Mouse (Mus musculus) hindbrain, embryonic 11.5 days (tissue): ENCODE data around the gene Ptprg. TPM values are rescaled to one million over a fixed set of nuclear protein-coding genes. Genes with fewer than 3 reads are reported as not detected.
"Not testable (repeated sequence)": the region's sequence is repeated elsewhere in the genome, so short reads cannot be mapped to it uniquely, and the experiment has no call there.

Experiments
- ATAC-seq: fragments of 200-750 bp; cut with Nextera tagmentation; 2 replicates; pipeline ENCODE4 v1.8.0; 2017; ENCODE audit warnings: mild to moderate bottlenecking, moderate TSS enrichment, moderate library complexity; ENCODE audit not compliant: low FRiP score
- DNase-seq: peaks from one replicate; pipeline ENCODE4 v3.0.0-alpha.2; 2015; ENCODE audit warnings: low spot score
- H3K27ac ChIP-seq: fragments of 300-500 bp; sonication (generic); 2 replicates; pipeline ENCODE4 v1.5.1; 2014; ENCODE audit warnings: mild to moderate bottlenecking, low read depth, low read length
- H3K27me3 ChIP-seq: fragments of 300-500 bp; sonication (generic); 2 replicates; pipeline ENCODE4 v1.6.1; 2014; ENCODE audit warnings: mild to moderate bottlenecking, low read length, moderate library complexity, mixed read lengths; ENCODE audit not compliant: control insufficient read depth, insufficient read depth
- H3K36me3 ChIP-seq: fragments of 300-500 bp; sonication (generic); 2 replicates; pipeline ENCODE4 v1.6.1; 2014; ENCODE audit warnings: mild to moderate bottlenecking, low read length, moderate library complexity, mixed read lengths; ENCODE audit not compliant: control insufficient read depth, insufficient read depth
- H3K4me1 ChIP-seq: fragments of 300-500 bp; sonication (generic); replicated peaks from 2 replicates; pipeline ENCODE4 v1.6.1; 2014; ENCODE audit warnings: low read length, mixed read lengths; ENCODE audit not compliant: control insufficient read depth, insufficient read depth
- H3K4me2 ChIP-seq: fragments of 300-500 bp; sonication (generic); replicated peaks from 2 replicates; pipeline ENCODE4 v1.6.1; 2014; ENCODE audit warnings: mild to moderate bottlenecking, low read depth, low read length
- H3K4me3 ChIP-seq: fragments of 300-500 bp; sonication (generic); 2 replicates; pipeline ENCODE4 v1.5.1; 2014; ENCODE audit warnings: low read depth, low read length
- H3K9ac ChIP-seq: fragments of 300-500 bp; sonication (generic); 2 replicates; pipeline ENCODE4 v1.6.1; 2014; ENCODE audit warnings: low read depth, low read length
- H3K9me3 ChIP-seq: fragments of 300-500 bp; sonication (generic); 2 replicates; pipeline ENCODE4 v1.6.1; 2016; ENCODE audit warnings: low read length; ENCODE audit not compliant: control insufficient read depth
- WGBS: fragments of 180-500 bp; shearing (Covaris S2); extraction: QIAGEN DNeasy Blood & Tissue Kit; methylation state at CpG from one replicate; pipeline ENCODE4 v1.1.7; 2014; 5-methylcytosine and 5-hydroxymethylcytosine counted together
- polyA plus RNA-seq: library from polyadenylated mRNA; unstranded; fragments of >200 nt; fragmentation: Nextera tagmentation; extraction: Ambion mirVana; gene quantifications from 2 replicates; pipeline ENCODE4 v1.2.1, GENCODE M21; 2014

Ptprg gene
- polyA plus RNA-seq, 1 experiment from 2014 or later, result 45.0 TPM

- ATAC-seq, result no peak
- no peaks in the 10 kb centered on the region for H3K4me1 ChIP-seq
Observed at GRCm38 (mm10) chr14:11955020-11955882, 401.9 kb downstream of the Ptprg start.

GRCm38 (mm10) chr14:11960269-11961121 lies 407.2 kb downstream of the Ptprg start:
- no peaks in the 10 kb centered on the region for H3K27me3 ChIP-seq
- H3K36me3 ChIP-seq, result no peaks in the 10 kb centered on the region
- peak; percentile 82 for ATAC-seq
- DNase-seq, result no peak
- no peaks in the 10 kb centered on the region for H3K4me1 ChIP-seq
- no peak overlapping the region for H3K9ac ChIP-seq
- no peak overlapping the region for H3K4me3 ChIP-seq
- no peak overlapping the region for H3K4me2 ChIP-seq
- no peak overlapping the region for H3K27ac ChIP-seq
- 71% methylated on average over 15 of the region's 15 CpGs for WGBS
- no peaks in the 10 kb centered on the region for H3K9me3 ChIP-seq

More at GRCm38 (mm10) chr14:11955020-11955882, 401.9 kb downstream of the Ptprg start:
- no peak for DNase-seq
- H3K27ac ChIP-seq, result no peak overlapping the region
- 83% methylated on average over 6 of the region's 6 CpGs for whole genome bisulfite sequencing
- no peak overlapping the region for H3K4me3 ChIP-seq
- no peak overlapping the region for H3K4me2 ChIP-seq
- H3K9me3 ChIP-seq, result no peaks in the 10 kb centered on the region
- H3K9ac ChIP-seq, result no peak overlapping the region
- H3K27me3 ChIP-seq, result no peaks in the 10 kb centered on the region
- H3K36me3 ChIP-seq, result no peaks in the 10 kb centered on the region

- no peak overlapping the region for H3K27ac ChIP-seq
- H3K27me3 ChIP-seq, result no peaks in the 10 kb centered on the region
- no peak overlapping the region for H3K9ac ChIP-seq
- ATAC-seq (no peak), DNase-seq (no peak)
- H3K9me3 ChIP-seq, result no peaks in the 10 kb centered on the region
- no peaks in the 10 kb centered on the region for H3K36me3 ChIP-seq
- 87% methylated on average over 5 of the region's 5 CpGs for WGBS
- H3K4me1 ChIP-seq, result no peaks in the 10 kb centered on the region
- H3K4me3 ChIP-seq, result no peak overlapping the region
- H3K4me2 ChIP-seq, result no peak overlapping the region
Observed at GRCm38 (mm10) chr14:11962101-11962500, 408.8 kb downstream of the Ptprg start.

GRCm38 (mm10) chr14:11962561-11962960 lies 409.2 kb downstream of the Ptprg start:
- Histone ChIP-seq H3K4me1 (no peaks in the 10 kb centered on the region), H3K4me2 (no peak overlapping the region), H3K9ac (no peak overlapping the region), H3K4me3 (no peak overlapping the region), H3K9me3 (no peaks in the 10 kb centered on the region), H3K36me3 (no peaks in the 10 kb centered on the region), H3K27ac (no peak overlapping the region), H3K27me3 (no peaks in the 10 kb centered on the region)
- DNase-seq (no peak), ATAC-seq (no peak)
- 86% methylated on average over 8 of the region's 8 CpGs for whole genome bisulfite sequencing

- Histone ChIP-seq H3K4me3 (no peak overlapping the region), H3K27ac (no peak overlapping the region), H3K4me1 (no peaks in the 10 kb centered on the region), H3K9ac (no peak overlapping the region), H3K9me3 (no peaks in the 10 kb centered on the region), H3K27me3 (no peaks in the 10 kb centered on the region), H3K4me2 (no peak overlapping the region), H3K36me3 (no peaks in the 10 kb centered on the region)
- 95% methylated on average over 10 of the region's 10 CpGs for WGBS
- DNase-seq (no peak), ATAC-seq (no peak)
Observed at GRCm38 (mm10) chr14:11963791-11964190, 410.5 kb downstream of the Ptprg start.

GRCm38 (mm10) chr14:11964326-11964725 lies 411.0 kb downstream of the Ptprg start:
- WGBS, result 86% methylated on average over 1 of the region's 1 CpGs
- H3K9me3 ChIP-seq, ATAC-seq, H3K27me3 ChIP-seq, DNase-seq, H3K36me3 ChIP-seq, H3K4me3 ChIP-seq, H3K4me2 ChIP-seq, H3K27ac ChIP-seq, H3K9ac ChIP-seq, H3K4me1 ChIP-seq: not testable (repeated sequence)

GRCm38 (mm10) chr14:11965878-11966277 lies 412.5 kb downstream of the Ptprg start:
- 43% methylated on average over 5 of the region's 5 CpGs for WGBS
- DNase-seq, result no peak

GRCm38 (mm10) chr14:11981764-11982163 lies 428.4 kb downstream of the Ptprg start:
- H3K27me3 ChIP-seq, result no peaks in the 10 kb centered on the region
- no peak overlapping the region for H3K4me2 ChIP-seq
- H3K4me1 ChIP-seq, result no peaks in the 10 kb centered on the region
- no peak overlapping the region for H3K4me3 ChIP-seq
- H3K36me3 ChIP-seq, result no peaks in the 10 kb centered on the region
- WGBS, result 93% methylated on average over 4 of the region's 4 CpGs
- no peak overlapping the region for H3K27ac ChIP-seq
- no peaks in the 10 kb centered on the region for H3K9me3 ChIP-seq
- no peak overlapping the region for H3K9ac ChIP-seq
- ATAC-seq (no peak), DNase-seq (no peak)

More at GRCm38 (mm10) chr14:11965878-11966277, 412.5 kb downstream of the Ptprg start:
- Histone ChIP-seq H3K9me3 (no peaks in the 10 kb centered on the region), H3K4me2 (no peak overlapping the region), H3K27me3 (no peaks in the 10 kb centered on the region), H3K4me1 (no peaks in the 10 kb centered on the region), H3K9ac (no peak overlapping the region), H3K27ac (no peak overlapping the region), H3K4me3 (no peak overlapping the region), H3K36me3 (no peaks in the 10 kb centered on the region)
- 0 out of 2 replicates have a peak, but pooled peaks have one; percentile 30 for ATAC-seq
